Mouse (Mus musculus) limb, embryonic 10.5 days (tissue): ENCODE results near the gene Magi1. TPM values are rescaled to one million over a fixed set of nuclear protein-coding genes. Genes with fewer than 3 reads are reported as not detected.
"Not testable (repeated sequence)": the region's sequence is repeated elsewhere in the genome, so short reads cannot be mapped to it uniquely, and the experiment has no call there.

ENCODE experiments used
- DNase-seq: peaks from one replicate; pipeline ENCODE4 v3.0.0-alpha.2; 2017; ENCODE audit warnings: low spot score
- H3K27ac ChIP-seq: fragments of 300-500 bp; sonication (generic); 2 replicates; pipeline ENCODE4 v1.5.1; 2016; ENCODE audit warnings: mild to moderate bottlenecking
- H3K27me3 ChIP-seq: fragments of 300-500 bp; sonication (generic); 2 replicates; pipeline ENCODE4 v1.6.1; 2016; ENCODE audit warnings: low read depth, mild to moderate bottlenecking; ENCODE audit not compliant: poor library complexity, severe bottlenecking
- H3K36me3 ChIP-seq: fragments of 300-500 bp; sonication (generic); 2 replicates; pipeline ENCODE4 v1.6.1; 2016; ENCODE audit warnings: mild to moderate bottlenecking, moderate library complexity
- H3K4me1 ChIP-seq: fragments of 300-500 bp; sonication (generic); 2 replicates; pipeline ENCODE4 v1.6.1; 2016
- H3K4me3 ChIP-seq: fragments of 300-500 bp; sonication (generic); 2 replicates; pipeline ENCODE4 v1.5.1; 2016; ENCODE audit warnings: mild to moderate bottlenecking, moderate library complexity
- H3K9me3 ChIP-seq: fragments of 300-500 bp; sonication (generic); replicated peaks from 2 replicates; pipeline ENCODE4 v1.6.1; 2016; ENCODE audit warnings: mild to moderate bottlenecking
- WGBS: fragments of 180-500 bp; shearing (Covaris S2); methylation state at CpG from one replicate; pipeline ENCODE4 v1.1.7; 2016; 5-methylcytosine and 5-hydroxymethylcytosine counted together
- polyA plus RNA-seq: library from polyadenylated mRNA; unstranded; fragments of >200 nt; fragmentation: Nextera tagmentation; extraction: Ambion mirVana; gene quantifications from 2 replicates; pipeline ENCODE4 v1.2.1, GENCODE M21; 2016

Magi1 gene
- polyA plus RNA-seq, 1 experiment from 2014 or later = 16.7 TPM

- H3K4me3 ChIP-seq = no peak overlapping the region
- no peaks in the 10 kb centered on the region for H3K27me3 ChIP-seq
- 46% methylated on average over 7 of the region's 7 CpGs for WGBS
- no peaks in the 10 kb centered on the region for H3K9me3 ChIP-seq
- peaks cover 18% of the 10 kb centered on the region for H3K4me1 ChIP-seq
- peaks cover 3% of the 10 kb centered on the region; the same call in 1 of the 2 replicates for H3K36me3 ChIP-seq
- H3K27ac ChIP-seq = no peak overlapping the region
- DNase-seq = no peak
Measured at GRCm38 (mm10) chr6:94043461-94043860, 240.3 kb downstream of the Magi1 start.

GRCm38 (mm10) chr6:94040093-94040492, 243.6 kb downstream of the Magi1 start:
- peaks cover 18% of the 10 kb centered on the region for H3K4me1 ChIP-seq
- H3K36me3 ChIP-seq = no peaks in the 10 kb centered on the region
- no peak overlapping the region for H3K4me3 ChIP-seq
- WGBS = 80% methylated on average over 2 of the region's 2 CpGs
- no peaks in the 10 kb centered on the region for H3K9me3 ChIP-seq
- no peak overlapping the region for H3K27ac ChIP-seq
- no peak for DNase-seq
- H3K27me3 ChIP-seq = no peaks in the 10 kb centered on the region

GRCm38 (mm10) chr6:94038897-94039296, 244.8 kb downstream of the Magi1 start:
- 98% methylated on average over 3 of the region's 3 CpGs for WGBS

GRCm38 (mm10) chr6:94036554-94036953, 247.2 kb downstream of the Magi1 start:
- no peak overlapping the region for H3K4me3 ChIP-seq
- H3K4me1 ChIP-seq = 0 out of 2 replicates have a peak, but pooled peaks cover 4% of the 10 kb centered on the region
- 78% methylated on average over 7 of the region's 7 CpGs for WGBS
- no peak for DNase-seq
- no peaks in the 10 kb centered on the region for H3K36me3 ChIP-seq
- H3K9me3 ChIP-seq = no peaks in the 10 kb centered on the region
- H3K27me3 ChIP-seq = no peaks in the 10 kb centered on the region
- no peak overlapping the region for H3K27ac ChIP-seq

More at GRCm38 (mm10) chr6:94038897-94039296, 244.8 kb downstream of the Magi1 start:
- Histone ChIP-seq H3K36me3 (no peaks in the 10 kb centered on the region), H3K4me1 (peaks cover 19% of the 10 kb centered on the region), H3K27ac (no peak overlapping the region), H3K4me3 (no peak overlapping the region), H3K9me3 (no peaks in the 10 kb centered on the region), H3K27me3 (no peaks in the 10 kb centered on the region)
- no peak for DNase-seq

GRCm38 (mm10) chr6:94026361-94026760, 257.4 kb downstream of the Magi1 start:
- 93% methylated on average over 9 of the region's 9 CpGs for WGBS
- H3K4me1 ChIP-seq = peaks cover 14% of the 10 kb centered on the region
- H3K36me3 ChIP-seq = no peaks in the 10 kb centered on the region
- no peak overlapping the region for H3K27ac ChIP-seq
- H3K4me3 ChIP-seq = no peak overlapping the region
- DNase-seq = no peak
- no peaks in the 10 kb centered on the region for H3K27me3 ChIP-seq
- no peaks in the 10 kb centered on the region for H3K9me3 ChIP-seq

- Histone ChIP-seq H3K27me3 (no peaks in the 10 kb centered on the region), H3K4me3 (no peak overlapping the region), H3K4me1 (peaks cover 14% of the 10 kb centered on the region), H3K27ac (no peak overlapping the region), H3K36me3 (no peaks in the 10 kb centered on the region), H3K9me3 (no peaks in the 10 kb centered on the region)
- WGBS = 92% methylated on average over 5 of the region's 5 CpGs
- no peak for DNase-seq
Measured at GRCm38 (mm10) chr6:94022437-94022836, 261.3 kb downstream of the Magi1 start.

- Histone ChIP-seq H3K4me3 (no peak overlapping the region), H3K27ac (no peak overlapping the region), H3K4me1 (peaks cover 14% of the 10 kb centered on the region), H3K36me3 (no peaks in the 10 kb centered on the region), H3K27me3 (no peaks in the 10 kb centered on the region), H3K9me3 (no peaks in the 10 kb centered on the region)
- DNase-seq = no peak
- WGBS = 91% methylated on average over 8 of the region's 8 CpGs
Measured at GRCm38 (mm10) chr6:94021239-94021962, 262.3 kb downstream of the Magi1 start.

GRCm38 (mm10) chr6:94020566-94020965, 263.2 kb downstream of the Magi1 start:
- 91% methylated on average over 4 of the region's 4 CpGs for WGBS
- H3K4me3 ChIP-seq = no peak overlapping the region
- peaks cover 14% of the 10 kb centered on the region for H3K4me1 ChIP-seq
- H3K27ac ChIP-seq = no peak overlapping the region
- H3K27me3 ChIP-seq = no peaks in the 10 kb centered on the region
- DNase-seq = no peak
- H3K36me3 ChIP-seq = no peaks in the 10 kb centered on the region
- H3K9me3 ChIP-seq = no peaks in the 10 kb centered on the region

- whole genome bisulfite sequencing = 95% methylated on average over 4 of the region's 4 CpGs
- no peak overlapping the region for H3K4me3 ChIP-seq
- no peak for DNase-seq
- no peaks in the 10 kb centered on the region for H3K27me3 ChIP-seq
- H3K9me3 ChIP-seq = no peaks in the 10 kb centered on the region
- H3K4me1 ChIP-seq = peaks cover 10% of the 10 kb centered on the region
- H3K36me3 ChIP-seq = no peaks in the 10 kb centered on the region
- H3K27ac ChIP-seq = no peak overlapping the region
Measured at GRCm38 (mm10) chr6:94019935-94020334, 263.8 kb downstream of the Magi1 start.

- Histone ChIP-seq H3K27ac (no peak overlapping the region), H3K9me3 (no peaks in the 10 kb centered on the region), H3K4me3 (no peak overlapping the region), H3K36me3 (no peaks in the 10 kb centered on the region), H3K4me1 (peaks cover 31% of the 10 kb centered on the region), H3K27me3 (no peaks in the 10 kb centered on the region)
- no peak for DNase-seq
- WGBS = 84% methylated on average over 2 of the region's 2 CpGs
Measured at GRCm38 (mm10) chr6:94013761-94014160, 270.0 kb downstream of the Magi1 start.

- no peak for DNase-seq
- Histone ChIP-seq H3K27me3 (no peaks in the 10 kb centered on the region), H3K4me1 (peaks cover 31% of the 10 kb centered on the region), H3K9me3 (no peaks in the 10 kb centered on the region), H3K4me3 (no peak overlapping the region), H3K27ac (peak overlapping the region; percentile 15; the same call in 1 of the 2 replicates), H3K36me3 (no peaks in the 10 kb centered on the region)
- WGBS = 45% methylated on average over 5 of the region's 5 CpGs
Measured at GRCm38 (mm10) chr6:94011947-94012346, 271.8 kb downstream of the Magi1 start.

GRCm38 (mm10) chr6:94011521-94011920, 272.2 kb downstream of the Magi1 start:
- H3K4me1 ChIP-seq = peaks cover 31% of the 10 kb centered on the region
- WGBS = 82% methylated on average over 6 of the region's 6 CpGs
- no peaks in the 10 kb centered on the region for H3K9me3 ChIP-seq
- DNase-seq = no peak
- peak overlapping the region; percentile 15; the same call in 1 of the 2 replicates for H3K27ac ChIP-seq
- H3K4me3 ChIP-seq = no peak overlapping the region
- H3K36me3 ChIP-seq = no peaks in the 10 kb centered on the region
- no peaks in the 10 kb centered on the region for H3K27me3 ChIP-seq

- H3K27ac ChIP-seq = no peak overlapping the region
- H3K36me3 ChIP-seq = no peaks in the 10 kb centered on the region
- H3K27me3 ChIP-seq = no peaks in the 10 kb centered on the region
- WGBS = 75% methylated on average over 4 of the region's 4 CpGs
- no peak for DNase-seq
- H3K4me3 ChIP-seq = no peak overlapping the region
- peaks cover 27% of the 10 kb centered on the region for H3K4me1 ChIP-seq
- no peaks in the 10 kb centered on the region for H3K9me3 ChIP-seq
Measured at GRCm38 (mm10) chr6:94008577-94008976, 275.1 kb downstream of the Magi1 start.

GRCm38 (mm10) chr6:94003586-94003985, 280.1 kb downstream of the Magi1 start:
- not testable (repeated sequence) for H3K27me3 ChIP-seq, DNase-seq, H3K36me3 ChIP-seq, H3K9me3 ChIP-seq, H3K4me3 ChIP-seq, H3K27ac ChIP-seq, H3K4me1 ChIP-seq
- 65% methylated on average over 2 of the region's 2 CpGs for WGBS
